Mouse (Mus musculus) embryonic facial prominence, embryonic 14.5 days (tissue): ENCODE data around the gene Ttc25. TPM values are rescaled to one million over a fixed set of nuclear protein-coding genes. Genes with fewer than 3 reads are reported as not detected.

Source experiments
- ATAC-seq: fragments of 200-750 bp; cut with Nextera tagmentation; 2 replicates; pipeline ENCODE4 v1.8.0; 2017; ENCODE audit warnings: low read depth, moderate number of reproducible peaks, moderate TSS enrichment
- DNase-seq: peaks from one replicate; pipeline ENCODE4 v3.0.0-alpha.2; 2015; ENCODE audit warnings: low spot score
- H3K27ac ChIP-seq: fragments of 300-500 bp; sonication (generic); replicated peaks from 2 replicates; pipeline ENCODE4 v1.5.1; 2014; ENCODE audit warnings: low read depth, mild to moderate bottlenecking, low read length, moderate library complexity
- H3K27me3 ChIP-seq: fragments of 300-500 bp; sonication (generic); replicated peaks from 2 replicates; pipeline ENCODE4 v1.6.1; 2014; ENCODE audit warnings: low read length; ENCODE audit not compliant: control insufficient read depth, insufficient read depth
- H3K36me3 ChIP-seq: fragments of 300-500 bp; sonication (generic); 2 replicates; pipeline ENCODE4 v1.6.1; 2014; ENCODE audit warnings: low read length, mixed read lengths; ENCODE audit not compliant: control insufficient read depth, insufficient read depth
- H3K4me1 ChIP-seq: fragments of 300-500 bp; sonication (generic); 2 replicates; pipeline ENCODE4 v1.6.1; 2014; ENCODE audit warnings: antibody characterized with exemption, low read length; ENCODE audit not compliant: control insufficient read depth, insufficient read depth
- H3K4me2 ChIP-seq: fragments of 300-500 bp; sonication (generic); 2 replicates; pipeline ENCODE4 v1.6.1; 2014; ENCODE audit warnings: low read depth, mild to moderate bottlenecking, low read length, moderate library complexity, mixed read lengths
- H3K4me3 ChIP-seq: fragments of 300-500 bp; sonication (generic); 2 replicates; pipeline ENCODE4 v1.5.1; 2014; ENCODE audit warnings: low read depth, mild to moderate bottlenecking, low read length
- H3K9ac ChIP-seq: fragments of 300-500 bp; sonication (generic); 2 replicates; pipeline ENCODE4 v1.6.1; 2014; ENCODE audit warnings: low read depth, mild to moderate bottlenecking, low read length, moderate library complexity, mixed read lengths
- H3K9me3 ChIP-seq: fragments of 300-500 bp; sonication (generic); 2 replicates; pipeline ENCODE4 v1.6.1; 2016; ENCODE audit warnings: low read length; ENCODE audit not compliant: control insufficient read depth
- WGBS: fragments of 180-500 bp; shearing (Covaris S2); extraction: QIAGEN DNeasy Blood & Tissue Kit; methylation state at CpG from one replicate; pipeline ENCODE4 v1.1.7; 2014; 5-methylcytosine and 5-hydroxymethylcytosine counted together
- polyA plus RNA-seq: library from polyadenylated mRNA; unstranded; fragments of >200 nt; fragmentation: Nextera tagmentation; extraction: Ambion mirVana; gene quantifications from 2 replicates; pipeline ENCODE4 v1.2.1, GENCODE M21; 2014

Gene Ttc25
- polyA plus RNA-seq, 1 experiment from 2014 or later: 2.4 TPM

DNA sequence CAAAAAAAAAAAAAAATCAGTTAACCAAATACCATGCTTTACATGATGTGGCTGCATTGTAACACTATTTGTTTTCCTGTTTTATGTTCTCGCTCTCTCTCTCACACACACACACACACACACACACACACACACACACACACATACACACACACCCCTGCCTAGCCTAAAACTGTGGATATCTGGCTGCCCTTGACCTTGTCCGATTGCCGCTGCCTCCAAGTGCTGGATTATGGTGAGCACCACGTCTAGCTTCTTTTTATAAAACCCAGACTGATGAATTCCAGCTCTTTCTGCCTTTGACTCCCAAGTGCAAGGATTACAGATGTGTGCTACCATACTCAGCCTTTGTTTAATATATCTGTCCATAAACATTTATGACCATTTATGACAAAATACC is 72.1 kb downstream of the Ttc25 start:
- 0 out of 2 replicates have a peak overlapping the region, but pooled peaks have one; percentile 77 for H3K4me3 ChIP-seq
- no peak overlapping the region for H3K9ac ChIP-seq

GRCm38 (mm10) chr11:100618761-100619484 is 73.5 kb downstream of the Ttc25 start, which contains the start of gene Nkiras2:
Gene Nkiras2, plus strand, starts transcription at chr11:100619244.
- peak within 1 kb of the TSS; percentile 77 for H3K4me3 ChIP-seq
- no peaks in the 10 kb centered on the region for H3K27me3 ChIP-seq
- ATAC-seq (peak; percentile 34), DNase-seq (peak; percentile 85)
- peak within 1 kb of the TSS; percentile 90 for H3K27ac ChIP-seq
- H3K36me3 ChIP-seq: no peaks in the 10 kb centered on the region
- H3K4me1 ChIP-seq: peaks cover 14% of the 10 kb centered on the region
- peak within 1 kb of the TSS; percentile 89 for H3K9ac ChIP-seq
- peak within 1 kb of the TSS; percentile 67 for H3K4me2 ChIP-seq
- 0% methylated on average over 28 of the region's 36 CpGs for WGBS
- H3K9me3 ChIP-seq: no peaks in the 10 kb centered on the region

More for the DNA sequence above, 72.1 kb downstream of the Ttc25 start:
- no peaks in the 10 kb centered on the region for H3K9me3 ChIP-seq
- no peak for ATAC-seq
- H3K36me3 ChIP-seq: no peaks in the 10 kb centered on the region
- no peak overlapping the region for H3K27ac ChIP-seq
- 88% methylated on average over 4 of the region's 4 CpGs for WGBS
- no peak for DNase-seq
- peak overlapping the region; percentile 67; the same call in 1 of the 2 replicates for H3K4me2 ChIP-seq
- H3K27me3 ChIP-seq: no peaks in the 10 kb centered on the region
- peaks cover 10% of the 10 kb centered on the region; the same call in 1 of the 2 replicates for H3K4me1 ChIP-seq

- DNase-seq (peak; percentile 99), ATAC-seq (peak; percentile 97)
- H3K36me3 ChIP-seq: peaks cover 4% of the 10 kb centered on the region; the same call in 1 of the 2 replicates
- H3K27ac ChIP-seq: peak overlapping the region; percentile 90
- peaks cover 17% of the 10 kb centered on the region for H3K4me1 ChIP-seq
- H3K9me3 ChIP-seq: no peaks in the 10 kb centered on the region
- H3K4me2 ChIP-seq: peak overlapping the region; percentile 67
- peak overlapping the region; percentile 89 for H3K9ac ChIP-seq
- no peaks in the 10 kb centered on the region for H3K27me3 ChIP-seq
- peak overlapping the region; percentile 77 for H3K4me3 ChIP-seq
- WGBS: 0% methylated on average over 30 of the region's 40 CpGs
Observed at GRCm38 (mm10) chr11:100619485-100619975, 74.1 kb downstream of the Ttc25 start.

- Histone ChIP-seq H3K4me1 (peaks cover 17% of the 10 kb centered on the region), H3K9ac (peak within 1 kb of the TSS; percentile 89), H3K27ac (peak within 1 kb of the TSS; percentile 90), H3K9me3 (no peaks in the 10 kb centered on the region), H3K36me3 (peaks cover 8% of the 10 kb centered on the region; the same call in 1 of the 2 replicates), H3K27me3 (no peaks in the 10 kb centered on the region), H3K4me3 (peak within 1 kb of the TSS; percentile 77), H3K4me2 (peak within 1 kb of the TSS; percentile 67)
- 3% methylated on average over 11 of the region's 11 CpGs for WGBS
- DNase-seq: no peak
- no peak for ATAC-seq
Observed at GRCm38 (mm10) chr11:100619982-100620381, 74.6 kb downstream of the Ttc25 start, which contains the start of gene Dnajc7. Gene Dnajc7, minus strand, starts transcription at chr11:100620168.

Other genes starting within 250 kb of the Ttc25 start
- 1,802 and 1,879 TPM in 2 replicates for gene Eif1, start 225.7 kb upstream of the Ttc25 start, polyA plus RNA-seq
- 1.0 and 1.1 TPM in 2 replicates for gene Gast, start 211.2 kb upstream of the Ttc25 start, polyA plus RNA-seq
- gene Hap1, start 189.5 kb upstream of the Ttc25 start, polyA plus RNA-seq: 3.2 and 4.4 TPM in 2 replicates
- 107 and 116 TPM in 2 replicates for gene Jup, start 147.8 kb upstream of the Ttc25 start, polyA plus RNA-seq
- gene P3h4, start 130.8 kb upstream of the Ttc25 start, polyA plus RNA-seq: 92.8 and 100 TPM in 2 replicates
- 208 TPM in 2 replicates for gene Fkbp10, start 129.9 kb upstream of the Ttc25 start, polyA plus RNA-seq
- 108 and 127 TPM in 2 replicates for gene Nt5c3b, start 103.8 kb upstream of the Ttc25 start, polyA plus RNA-seq
- 0.55 and 0.84 TPM in 2 replicates for gene Klhl10, start 103.7 kb upstream of the Ttc25 start, polyA plus RNA-seq
- gene Klhl11, start 72.9 kb upstream of the Ttc25 start, polyA plus RNA-seq: 11.7 and 11.9 TPM in 2 replicates
- gene Acly, start 17.6 kb upstream of the Ttc25 start, polyA plus RNA-seq: 114 and 148 TPM in 2 replicates
- 33.6 and 37.3 TPM in 2 replicates for gene Cnp, start 29.3 kb downstream of the Ttc25 start, polyA plus RNA-seq
- gene Nkiras2, start 73.6 kb downstream of the Ttc25 start, polyA plus RNA-seq: 67.1 and 81.0 TPM in 2 replicates
- gene Dnajc7, start 74.6 kb downstream of the Ttc25 start, polyA plus RNA-seq: 58.2 and 64.5 TPM in 2 replicates
- gene Zfp385c, start 146.8 kb downstream of the Ttc25 start, polyA plus RNA-seq: 1.7 TPM in 2 replicates
- gene Dhx58, start 158.7 kb downstream of the Ttc25 start, polyA plus RNA-seq: 1.7 and 2.0 TPM in 2 replicates
- 50.6 and 52.9 TPM in 2 replicates for gene Kat2a, start 166.9 kb downstream of the Ttc25 start, polyA plus RNA-seq
- 0.34 TPM in 1 of 2 replicates, not detected in the other for gene Hspb9, start 168.2 kb downstream of the Ttc25 start, polyA plus RNA-seq
- gene Rab5c, start 192.6 kb downstream of the Ttc25 start, polyA plus RNA-seq: 70.7 and 73.9 TPM in 2 replicates
- 0.41 and 0.64 TPM in 2 replicates for gene Kcnh4, start 214.3 kb downstream of the Ttc25 start, polyA plus RNA-seq
- not detected in 2 replicates for gene Hcrt, start 217.3 kb downstream of the Ttc25 start, polyA plus RNA-seq
- gene Ghdc, start 225.3 kb downstream of the Ttc25 start, polyA plus RNA-seq: 3.6 and 4.4 TPM in 2 replicates